ENCODE assay signal across 22 mouse cellular contexts in the genomic region with DNA sequence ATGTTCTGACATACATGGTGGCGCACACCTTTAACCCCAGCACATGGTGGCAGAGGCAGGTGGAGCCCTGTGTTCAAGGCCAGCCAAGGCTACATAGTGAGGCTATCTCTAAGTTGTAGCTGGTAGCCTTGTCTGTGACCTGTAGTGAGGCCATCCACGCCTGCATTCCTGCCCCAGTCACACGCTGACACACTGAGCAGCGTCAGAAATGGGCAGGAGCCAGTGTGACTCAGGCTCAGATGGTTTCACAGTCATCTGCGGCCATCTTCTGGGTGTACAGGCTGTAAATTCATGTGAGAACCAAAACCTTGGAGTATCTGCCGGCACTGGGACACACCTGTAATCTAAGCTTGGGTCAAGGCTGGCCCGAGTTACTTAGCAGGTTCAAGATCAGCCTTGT. TPM values are rescaled to one million over a fixed set of nuclear protein-coding genes. Genes with fewer than 3 reads are reported as not detected.
A peak's percentile ranks its signal among the peaks of the same experiment; 100 is the strongest.
DNase-seq lines count a peak whose midpoint lies in the region; ATAC-seq and TF ChIP-seq lines count a peak whose summit lies in the region.
"Had no signal": no experiment of that assay in that cellular context is flagged by ENCODE, and none has a peak within 500 bp of the region (broad histone marks: within the 10 kb centered on the region; RNA-seq: fewer than 3 reads in every experiment).

No protein-coding gene starts in this region.

- no peak for TF ChIP-seq POLR2A in heart, adult 2 months (IDR thresholded peaks at IDR 0.05; ENCODE audit: insufficient read depth, low read depth, low read length)

- no peak for ATAC-seq in heart, embryonic 11.5 days (replicated peaks; ENCODE audit: insufficient number of reproducible peaks, low FRiP score, low TSS enrichment)
- ATAC-seq: activated CD4-positive, CD25-positive, alpha-beta regulatory T cell, adult 4 months; forebrain, embryonic 16.5 days; intestine, embryonic 15.5 days; Patski had no signal

- H3K79me2 ChIP-seq in heart, adult 2 months (replicated peaks; ENCODE audit: control insufficient read depth, insufficient read depth, low read length) = no peaks in the 10 kb centered on the region

- H3K4me3 ChIP-seq in heart, adult 2 months = no peak overlapping the region
- H3K4me3 ChIP-seq in heart, embryonic 11.5 days (ENCODE audit: low read depth, low read length) = no peak overlapping the region
- no peak overlapping the region for H3K4me3 ChIP-seq in forebrain, embryonic 10.5 days
- H3K4me3 ChIP-seq: forebrain, embryonic 12.5 days; heart, embryonic 10.5 days; heart, embryonic 15.5 days; hindbrain, embryonic 10.5 days; intestine, embryonic 15.5 days had no signal

- H3K9ac ChIP-seq in heart, adult 2 months (ENCODE audit: low read depth, low read length) = no peak overlapping the region
- no peak overlapping the region for H3K9ac ChIP-seq in heart, embryonic 11.5 days (ENCODE audit: low read depth, low read length)
- H3K9ac ChIP-seq: forebrain, embryonic 12.5 days; heart, embryonic 15.5 days; hindbrain, embryonic 14.5 days; intestine, embryonic 15.5 days had no signal

- no peaks in the 10 kb centered on the region for H3K9me3 ChIP-seq in heart, embryonic 11.5 days (replicated peaks; ENCODE audit: control insufficient read depth, low read length)
- no peaks in the 10 kb centered on the region for H3K9me3 ChIP-seq in forebrain, embryonic 10.5 days
- H3K9me3 ChIP-seq: forebrain, embryonic 12.5 days; heart, embryonic 10.5 days; heart, embryonic 15.5 days; hindbrain, embryonic 10.5 days; intestine, embryonic 15.5 days had no signal

- H3K36me3 ChIP-seq in heart, adult 2 months (ENCODE audit: control insufficient read depth, insufficient read depth, low read length) = peaks cover 12% of the 10 kb centered on the region
- H3K36me3 ChIP-seq in heart, embryonic 11.5 days (ENCODE audit: control insufficient read depth, insufficient read depth, low read length) = peaks cover 40% of the 10 kb centered on the region
- H3K36me3 ChIP-seq in forebrain, embryonic 10.5 days (replicated peaks) = peaks cover 94% of the 10 kb centered on the region

- TF ChIP-seq CTCF in heart, adult 2 months (IDR thresholded peaks at IDR 0.05) = no peak

- H3K4me2 ChIP-seq in heart, embryonic 11.5 days = no peak overlapping the region
- H3K4me2 ChIP-seq: forebrain, embryonic 12.5 days; heart, embryonic 15.5 days; hindbrain, embryonic 14.5 days; intestine, embryonic 15.5 days had no signal

- no peaks in the 10 kb centered on the region for H3K27me3 ChIP-seq in heart, adult 2 months (ENCODE audit: control insufficient read depth, insufficient read depth, low read length)
- H3K27me3 ChIP-seq in heart, embryonic 11.5 days (ENCODE audit: control insufficient read depth, insufficient read depth, low read length) = no peaks in the 10 kb centered on the region
- no peaks in the 10 kb centered on the region for H3K27me3 ChIP-seq in forebrain, embryonic 10.5 days (ENCODE audit: poor library complexity, severe bottlenecking)
- H3K27me3 ChIP-seq: forebrain, embryonic 12.5 days; heart, embryonic 15.5 days; intestine, embryonic 15.5 days; Patski had no signal

- DNase-seq in adrenal gland, postnatal 36 days = peak; percentile 51 to 74
- no peak for DNase-seq in adrenal gland, postnatal 10 days
- DNase-seq in heart, adult 2 months = no peak
- DNase-seq in 3134 (ENCODE audit: extremely low read depth, insufficient read length, low spot score) = peak; percentile 75
- DNase-seq in 3T3-L1 (ENCODE audit: low read depth, low spot score) = peak; percentile 84
- no peak for DNase-seq in forebrain, embryonic 10.5 days (ENCODE audit: extremely low spot score, low spot score)
- no peak for DNase-seq in left cerebral cortex, postnatal 14 days (ENCODE audit: low spot score in 2 of 2)
- DNase-seq: cerebellum, adult 18-20 months; cerebellum, adult 9-11 months; gastrocnemius, postnatal 25 days; heart, postnatal 14 days; kidney, adult 18-20 months had no signal

- 0 out of 2 replicates have a peak overlapping the region, but pooled peaks have one; percentile 28 for H3K27ac ChIP-seq in heart, adult 2 months
- no peak overlapping the region for H3K27ac ChIP-seq in heart, embryonic 11.5 days (ENCODE audit: low read depth, low read length)
- no peak overlapping the region for H3K27ac ChIP-seq in forebrain, embryonic 10.5 days
- H3K27ac ChIP-seq: forebrain, embryonic 12.5 days; heart, embryonic 10.5 days; heart, embryonic 15.5 days; hindbrain, embryonic 10.5 days; hindbrain, embryonic 14.5 days; intestine, embryonic 15.5 days had no signal

- H3K4me1 ChIP-seq in heart, adult 2 months (ENCODE audit: control insufficient read depth, insufficient read depth, low read length) = peaks cover 10% of the 10 kb centered on the region
- peaks cover 6% of the 10 kb centered on the region for H3K4me1 ChIP-seq in heart, embryonic 11.5 days (ENCODE audit: control insufficient read depth, insufficient read depth, low read length)
- H3K4me1 ChIP-seq in forebrain, embryonic 10.5 days = no peaks in the 10 kb centered on the region
- H3K4me1 ChIP-seq: forebrain, embryonic 12.5 days; hindbrain, embryonic 10.5 days had no signal

- WGBS in heart, adult 2 months = 86% methylated on average over 7 of the region's 7 CpGs
- WGBS in heart, embryonic 11.5 days (ENCODE audit: insufficient replicate concordance) = 90% methylated on average over 7 of the region's 7 CpGs
- WGBS in forebrain, embryonic 10.5 days = 96% methylated on average over 7 of the region's 7 CpGs

- intact Hi-C loops in heart, adult 2 months (cut with DNase I) = no loop called here
- intact Hi-C loops in left cerebral cortex, postnatal 14 days (cut with DNase I) = loop anchor here (5.0 kb wide), 1 partner anchor 154 kb away; a partner anchor contains a TSS

- TF ChIP-seq EP300 in heart, adult 2 months (IDR thresholded peaks at IDR 0.05; ENCODE audit: insufficient read depth, low read depth, low read length) = no peak

RNA-seq across cellular contexts. Expression of a gene that starts 28.5 kb away (rescaled TPM):
- total RNA-seq in adrenal gland, postnatal 36 days (2021) = 10 to 100 TPM; 65.4 to 66.8 TPM
- 10 to 100 TPM; 65.6 to 74.8 TPM for total RNA-seq in adrenal gland, postnatal 10 days (2021)
- 10 to 100 TPM; 69.3 to 75.0 TPM for total RNA-seq in heart, adult 2 months (2021)
- 122 and 139 TPM in 2 replicates for polyA plus RNA-seq in heart, adult 2 months (2012; rRNA removed)
- polyA plus RNA-seq in heart, embryonic 11.5 days (2014; fragmentation: Nextera tagmentation; extraction: Ambion mirVana) = 135 and 141 TPM in 2 replicates
- 261 and 275 TPM in 2 replicates for polyA plus RNA-seq in forebrain, embryonic 10.5 days (2016; fragmentation: Nextera tagmentation; extraction: Ambion mirVana)
- total RNA-seq in left cerebral cortex, postnatal 14 days (2021) = 10 to 100 TPM; 90.2 to 93.2 TPM

RNA-seq across cellular contexts. Expression of a gene that starts 28.6 kb away (rescaled TPM):
- 100 to 1,000 TPM; 100 to 114 TPM for total RNA-seq in adrenal gland, postnatal 36 days (2021)
- 10 to 100 TPM; 81.8 to 85.9 TPM for total RNA-seq in adrenal gland, postnatal 10 days (2021)
- 10 to 100 TPM; 60.5 to 67.2 TPM for total RNA-seq in heart, adult 2 months (2021)
- polyA plus RNA-seq in heart, adult 2 months (2012; rRNA removed) = 37.1 and 55.3 TPM in 2 replicates
- polyA plus RNA-seq in heart, embryonic 11.5 days (2014; fragmentation: Nextera tagmentation; extraction: Ambion mirVana) = 49.4 and 53.4 TPM in 2 replicates
- polyA plus RNA-seq in forebrain, embryonic 10.5 days (2016; fragmentation: Nextera tagmentation; extraction: Ambion mirVana) = 62.4 and 66.0 TPM in 2 replicates
- 100 to 1,000 TPM; 105 to 107 TPM for total RNA-seq in left cerebral cortex, postnatal 14 days (2021)

RNA-seq across cellular contexts. Expression of a gene that starts 44.8 kb away (rescaled TPM):
- 10 to 100 TPM; 10.1 to 11.1 TPM for total RNA-seq in adrenal gland, postnatal 36 days (2021)
- total RNA-seq in adrenal gland, postnatal 10 days (2021) = 10 to 100 TPM in 1 of 2 experiments, 1 to 10 TPM in 1; 8.7 to 11.0 TPM
- 10 to 100 TPM; 13.7 to 14.0 TPM for total RNA-seq in heart, adult 2 months (2021)
- 20.6 and 22.3 TPM in 2 replicates for polyA plus RNA-seq in heart, adult 2 months (2012; rRNA removed)
- 3.0 and 3.5 TPM in 2 replicates for polyA plus RNA-seq in heart, embryonic 11.5 days (2014; fragmentation: Nextera tagmentation; extraction: Ambion mirVana)
- polyA plus RNA-seq in forebrain, embryonic 10.5 days (2016; fragmentation: Nextera tagmentation; extraction: Ambion mirVana) = 1.5 and 1.7 TPM in 2 replicates
- total RNA-seq in left cerebral cortex, postnatal 14 days (2021) = 10 to 100 TPM; 14.1 to 14.7 TPM

RNA-seq across cellular contexts. Expression of a gene that starts 44.8 kb away (rescaled TPM):
- 100 to 1,000 TPM; 118 to 127 TPM for total RNA-seq in adrenal gland, postnatal 36 days (2021)
- 10 to 100 TPM; 81.0 to 94.7 TPM for total RNA-seq in adrenal gland, postnatal 10 days (2021)
- 10 to 100 TPM; 27.8 to 38.1 TPM for total RNA-seq in heart, adult 2 months (2021)
- 27.5 and 27.8 TPM in 2 replicates for polyA plus RNA-seq in heart, adult 2 months (2012; rRNA removed)
- polyA plus RNA-seq in heart, embryonic 11.5 days (2014; fragmentation: Nextera tagmentation; extraction: Ambion mirVana) = 11.2 and 11.8 TPM in 2 replicates
- 6.6 and 7.5 TPM in 2 replicates for polyA plus RNA-seq in forebrain, embryonic 10.5 days (2016; fragmentation: Nextera tagmentation; extraction: Ambion mirVana)
- total RNA-seq in left cerebral cortex, postnatal 14 days (2021) = 10 to 100 TPM; 71.3 to 71.5 TPM

RNA-seq across cellular contexts. Expression of a gene that starts 59.4 kb away (rescaled TPM):
- 10 to 100 TPM; 68.8 to 72.2 TPM for total RNA-seq in adrenal gland, postnatal 36 days (2021)
- 10 to 100 TPM; 49.6 to 50.1 TPM for total RNA-seq in adrenal gland, postnatal 10 days (2021)
- total RNA-seq in heart, adult 2 months (2021) = 10 to 100 TPM; 18.2 to 19.3 TPM
- 7.8 and 9.0 TPM in 2 replicates for polyA plus RNA-seq in heart, adult 2 months (2012; rRNA removed)
- 4.2 and 4.4 TPM in 2 replicates for polyA plus RNA-seq in heart, embryonic 11.5 days (2014; fragmentation: Nextera tagmentation; extraction: Ambion mirVana)
- 1.8 and 2.0 TPM in 2 replicates for polyA plus RNA-seq in forebrain, embryonic 10.5 days (2016; fragmentation: Nextera tagmentation; extraction: Ambion mirVana)
- total RNA-seq in left cerebral cortex, postnatal 14 days (2021) = 10 to 100 TPM; 43.7 to 45.4 TPM

Comparison
In these comparisons a context has a peak if more than half of its experiments do, and no peak if none do; other contexts are left out.
1. DNase-seq: peak in adrenal gland, postnatal 36 days (2 of 2), 3134 (single experiment) and 3T3-L1 (single experiment); none in adrenal gland, postnatal 10 days (single experiment), heart, adult 2 months (0 of 2), forebrain, embryonic 10.5 days (single experiment) and left cerebral cortex, postnatal 14 days (0 of 2).